ENCODE assay signal across 8 mouse cellular contexts in the genomic region with DNA sequence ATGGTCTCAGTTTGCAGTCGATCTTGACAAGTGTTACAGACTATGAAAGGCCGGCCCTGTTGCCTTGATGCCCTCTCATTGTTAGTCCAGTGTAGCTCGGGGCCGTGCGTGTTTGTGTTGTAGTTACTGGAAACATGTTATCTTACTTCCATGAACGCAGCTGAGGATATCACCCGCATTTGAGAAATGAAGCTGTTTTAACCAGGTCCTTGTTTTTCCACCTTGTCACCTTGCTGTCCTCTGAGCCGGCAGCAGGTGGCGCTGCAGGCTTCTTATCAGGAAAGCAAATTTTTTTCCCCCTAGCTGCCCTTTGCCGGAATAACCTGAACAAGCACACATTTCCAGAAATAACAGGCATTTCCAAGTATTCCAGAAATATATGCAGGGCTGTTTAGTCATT.
DNase-seq lines count a peak whose midpoint lies in the region; ATAC-seq and TF ChIP-seq lines count a peak whose summit lies in the region.

No protein-coding gene starts in this region.

- no peak overlapping the region for H3K27ac ChIP-seq in spleen, adult 2 months (ENCODE audit: insufficient read depth, low read length)
- no peak overlapping the region for H3K27ac ChIP-seq in midbrain, embryonic 16.5 days (ENCODE audit: low read length)

- 19% methylated on average over 10 of the region's 10 CpGs for WGBS in spleen, adult 2 months
- 22% methylated on average over 10 of the region's 10 CpGs for WGBS in midbrain, embryonic 16.5 days

- 0 out of 2 replicates have a peak, but pooled peaks have one; percentile 42 for ATAC-seq in midbrain, embryonic 16.5 days

- intact Hi-C loops in left cerebral cortex, postnatal 14 days (cut with DNase I): loop anchor here (5.0 to 10.0 kb wide), 2 partner anchors 439 to 901 kb away; partner anchors contain the start of gene Bmp2

- no peaks in the 10 kb centered on the region for H3K36me3 ChIP-seq in spleen, adult 2 months (ENCODE audit: control insufficient read depth, insufficient read depth, low read length)
- no peaks in the 10 kb centered on the region for H3K36me3 ChIP-seq in midbrain, embryonic 16.5 days (ENCODE audit: control insufficient read depth, insufficient read depth, low read length)

- no peak for DNase-seq in spleen, adult 2 months (ENCODE audit: low read depth in 1 of 2, low spot score in 2 of 2)
- no peak for DNase-seq in spleen, postnatal 14 days (ENCODE audit: low spot score in 2 of 2)
- peak; percentile 85 to 89 for DNase-seq in cerebellum, postnatal 10 days
- DNase-seq in frontal cortex, postnatal 36 days (ENCODE audit: low spot score in 2 of 2): peak; percentile 65 to 77
- DNase-seq in hindlimb bud, embryonic 11.5 days (ENCODE audit: extremely low spot score, low read depth, low spot score): peak; percentile 33
- peak; percentile 80 to 81 for DNase-seq in left cerebral cortex, postnatal 14 days (ENCODE audit: low spot score in 2 of 2)
- DNase-seq in thymus, postnatal 0 days (ENCODE audit: low spot score): peak; percentile 28

- no peak overlapping the region for H3K4me2 ChIP-seq in midbrain, embryonic 16.5 days (ENCODE audit: low read length)

- no peak overlapping the region for H3K4me3 ChIP-seq in spleen, adult 2 months (ENCODE audit: extremely low read depth, insufficient read depth, insufficient read length)
- H3K4me3 ChIP-seq in midbrain, embryonic 16.5 days (ENCODE audit: low read depth, low read length): no peak overlapping the region

- H3K4me1 ChIP-seq in spleen, adult 2 months (ENCODE audit: control insufficient read depth, insufficient read depth, insufficient read length): no peaks in the 10 kb centered on the region
- H3K4me1 ChIP-seq in midbrain, embryonic 16.5 days (ENCODE audit: control insufficient read depth, insufficient read depth, low read length): no peaks in the 10 kb centered on the region

- no peak for TF ChIP-seq POLR2A in spleen, adult 2 months (IDR thresholded peaks at IDR 0.05; ENCODE audit: low read depth, low read length)

- H3K27me3 ChIP-seq in spleen, adult 2 months (ENCODE audit: control insufficient read depth, insufficient read depth, low read length): no peaks in the 10 kb centered on the region
- H3K27me3 ChIP-seq in midbrain, embryonic 16.5 days (ENCODE audit: control insufficient read depth, insufficient read depth, low read depth, low read length): no peaks in the 10 kb centered on the region

- no peak overlapping the region for H3K9ac ChIP-seq in midbrain, embryonic 16.5 days (ENCODE audit: low read depth, low read length)

- TF ChIP-seq CTCF in spleen, adult 2 months (IDR thresholded peaks at IDR 0.05; ENCODE audit: extremely low read depth, insufficient read depth, insufficient read length, insufficient replicate concordance): peak; percentile 53; the same call in 1 of the 2 replicates

- H3K9me3 ChIP-seq in midbrain, embryonic 16.5 days (replicated peaks; ENCODE audit: control insufficient read depth, low read length, poor library complexity, severe bottlenecking): no peaks in the 10 kb centered on the region

Comparison
In these comparisons a context has a peak if more than half of its experiments do, and no peak if none do; other contexts are left out.
1. DNase-seq: peak in cerebellum, postnatal 10 days (2 of 2), frontal cortex, postnatal 36 days (2 of 2), hindlimb bud, embryonic 11.5 days (single experiment), left cerebral cortex, postnatal 14 days (2 of 2) and thymus, postnatal 0 days (single experiment); none in spleen, adult 2 months (0 of 2) and spleen, postnatal 14 days (0 of 2).